Mouse (Mus musculus) intestine, embryonic 14.5 days (tissue): ENCODE data around the gene Itgal. TPM values are rescaled to one million over a fixed set of nuclear protein-coding genes. Genes with fewer than 3 reads are reported as not detected.

ENCODE experiments used
- ATAC-seq: fragments of 200-750 bp; cut with Nextera tagmentation; replicated peaks from 2 replicates; pipeline ENCODE4 v1.8.0; 2017; ENCODE audit warnings: low read depth, moderate number of reproducible peaks, moderate TSS enrichment, moderate library complexity; ENCODE audit not compliant: low FRiP score, low TSS enrichment
- DNase-seq: peaks from one replicate; pipeline ENCODE4 v3.0.0-alpha.2; 2018; ENCODE audit warnings: low spot score
- H3K27ac ChIP-seq: fragments of 300-500 bp; sonication (generic); 2 replicates; pipeline ENCODE4 v1.5.1; 2014; ENCODE audit warnings: low read depth, mild to moderate bottlenecking, control low read depth
- H3K27me3 ChIP-seq: fragments of 300-500 bp; sonication (generic); replicated peaks from 2 replicates; pipeline ENCODE4 v1.6.1; 2014; ENCODE audit warnings: low read length, control low read depth; ENCODE audit not compliant: control insufficient read depth, insufficient read depth
- H3K36me3 ChIP-seq: fragments of 300-500 bp; sonication (generic); 2 replicates; pipeline ENCODE4 v1.6.1; 2014; ENCODE audit warnings: low read length, control low read depth; ENCODE audit not compliant: control insufficient read depth, insufficient read depth
- H3K4me1 ChIP-seq: fragments of 300-500 bp; sonication (generic); replicated peaks from 2 replicates; pipeline ENCODE4 v1.6.1; 2014; ENCODE audit warnings: low read length, control low read depth, mixed read lengths; ENCODE audit not compliant: control insufficient read depth, insufficient read depth
- H3K4me2 ChIP-seq: fragments of 300-500 bp; sonication (generic); 2 replicates; pipeline ENCODE4 v1.6.1; 2014; ENCODE audit warnings: low read length
- H3K4me3 ChIP-seq: fragments of 300-500 bp; sonication (generic); 2 replicates; pipeline ENCODE4 v1.5.1; 2014; ENCODE audit warnings: low read depth, low read length, control low read depth, mixed read lengths
- H3K9ac ChIP-seq: fragments of 300-500 bp; sonication (generic); 2 replicates; pipeline ENCODE4 v1.6.1; 2014; ENCODE audit warnings: mild to moderate bottlenecking, low read length
- H3K9me3 ChIP-seq: fragments of 300-500 bp; sonication (generic); 2 replicates; pipeline ENCODE4 v1.6.1; 2016; ENCODE audit warnings: low read length, control low read depth; ENCODE audit not compliant: control insufficient read depth
- WGBS: fragments of 180-500 bp; shearing (Covaris S2); extraction: QIAGEN DNeasy Blood & Tissue Kit; methylation state at CpG from one replicate; pipeline ENCODE4 v1.1.7; 2014; 5-methylcytosine and 5-hydroxymethylcytosine counted together
- polyA plus RNA-seq: library from polyadenylated mRNA; unstranded; fragments of >200 nt; fragmentation: Nextera tagmentation; extraction: Ambion mirVana; gene quantifications from 2 replicates; pipeline ENCODE4 v1.2.1, GENCODE M21; 2014

Gene Itgal
- polyA plus RNA-seq, 1 experiment from 2014 or later, result 2.1 TPM

GRCm38 (mm10) chr7:127313912-127314311, 17.9 kb downstream of the Itgal start:
- no peaks in the 10 kb centered on the region for H3K4me1 ChIP-seq
- no peak overlapping the region for H3K4me2 ChIP-seq
- H3K9me3 ChIP-seq, result no peaks in the 10 kb centered on the region
- WGBS, result 47% methylated on average over 8 of the region's 8 CpGs
- H3K27ac ChIP-seq, result no peak overlapping the region
- no peaks in the 10 kb centered on the region for H3K36me3 ChIP-seq
- ATAC-seq (no peak), DNase-seq (no peak)
- H3K4me3 ChIP-seq, result no peak overlapping the region
- H3K9ac ChIP-seq, result no peak overlapping the region
- H3K27me3 ChIP-seq, result no peaks in the 10 kb centered on the region

- 71% methylated on average over 4 of the region's 4 CpGs for WGBS
- Histone ChIP-seq H3K9me3 (no peaks in the 10 kb centered on the region), H3K27me3 (no peaks in the 10 kb centered on the region), H3K36me3 (no peaks in the 10 kb centered on the region), H3K27ac (no peak overlapping the region), H3K4me3 (no peak overlapping the region), H3K9ac (no peak overlapping the region), H3K4me1 (no peaks in the 10 kb centered on the region), H3K4me2 (no peak overlapping the region)
- ATAC-seq, result no peak
- DNase-seq, result no peak
Measured at GRCm38 (mm10) chr7:127321106-127321505, 25.0 kb downstream of the Itgal start.

GRCm38 (mm10) chr7:127322085-127322484, 26.0 kb downstream of the Itgal start:
- DNase-seq (no peak), ATAC-seq (no peak)
- Histone ChIP-seq H3K27me3 (no peaks in the 10 kb centered on the region), H3K4me1 (no peaks in the 10 kb centered on the region), H3K9ac (no peak overlapping the region), H3K4me2 (no peak overlapping the region), H3K27ac (no peak overlapping the region), H3K9me3 (no peaks in the 10 kb centered on the region), H3K36me3 (no peaks in the 10 kb centered on the region), H3K4me3 (no peak overlapping the region)
- WGBS, result 30% methylated on average over 5 of the region's 5 CpGs

- H3K27ac ChIP-seq, result no peak overlapping the region
- no peak overlapping the region for H3K4me2 ChIP-seq
- H3K27me3 ChIP-seq, result no peaks in the 10 kb centered on the region
- H3K4me3 ChIP-seq, result no peak overlapping the region
- H3K9me3 ChIP-seq, result no peaks in the 10 kb centered on the region
- WGBS, result 86% methylated on average over 7 of the region's 7 CpGs
- ATAC-seq (no peak), DNase-seq (no peak)
- H3K9ac ChIP-seq, result no peak overlapping the region
- no peaks in the 10 kb centered on the region for H3K4me1 ChIP-seq
- H3K36me3 ChIP-seq, result no peaks in the 10 kb centered on the region
Measured at GRCm38 (mm10) chr7:127324944-127325343, 28.9 kb downstream of the Itgal start.

- no peak for ATAC-seq
- no peak overlapping the region for H3K4me2 ChIP-seq
- DNase-seq, result no peak
- no peak overlapping the region for H3K27ac ChIP-seq
- no peaks in the 10 kb centered on the region for H3K36me3 ChIP-seq
- H3K4me1 ChIP-seq, result no peaks in the 10 kb centered on the region
- H3K9ac ChIP-seq, result no peak overlapping the region
- H3K9me3 ChIP-seq, result no peaks in the 10 kb centered on the region
- no peak overlapping the region for H3K4me3 ChIP-seq
- H3K27me3 ChIP-seq, result no peaks in the 10 kb centered on the region
- WGBS, result 86% methylated on average over 8 of the region's 8 CpGs
Measured at GRCm38 (mm10) chr7:127325550-127325949, 29.5 kb downstream of the Itgal start.

GRCm38 (mm10) chr7:127326685-127327084, 30.6 kb downstream of the Itgal start:
- no peaks in the 10 kb centered on the region for H3K36me3 ChIP-seq
- WGBS, result 33% methylated on average over 1 of the region's 2 CpGs

GRCm38 (mm10) chr7:127333240-127333639, 37.2 kb downstream of the Itgal start:
- no peak overlapping the region for H3K4me2 ChIP-seq
- 81% methylated on average over 6 of the region's 6 CpGs for WGBS
- no peaks in the 10 kb centered on the region for H3K36me3 ChIP-seq

More at GRCm38 (mm10) chr7:127326685-127327084, 30.6 kb downstream of the Itgal start:
- Histone ChIP-seq H3K4me1 (no peaks in the 10 kb centered on the region), H3K27me3 (no peaks in the 10 kb centered on the region), H3K27ac (no peak overlapping the region), H3K9ac (no peak overlapping the region), H3K9me3 (no peaks in the 10 kb centered on the region), H3K4me2 (no peak overlapping the region), H3K4me3 (no peak overlapping the region)
- DNase-seq (no peak), ATAC-seq (no peak)

GRCm38 (mm10) chr7:127335604-127336003, 39.5 kb downstream of the Itgal start:
- Histone ChIP-seq H3K4me1 (no peaks in the 10 kb centered on the region), H3K4me2 (no peak overlapping the region), H3K9me3 (no peaks in the 10 kb centered on the region), H3K4me3 (no peak overlapping the region), H3K9ac (no peak overlapping the region), H3K27ac (no peak overlapping the region), H3K27me3 (no peaks in the 10 kb centered on the region), H3K36me3 (no peaks in the 10 kb centered on the region)
- ATAC-seq (no peak), DNase-seq (no peak)
- WGBS, result 80% methylated on average over 4 of the region's 4 CpGs

More at GRCm38 (mm10) chr7:127333240-127333639, 37.2 kb downstream of the Itgal start:
- H3K27me3 ChIP-seq, result no peaks in the 10 kb centered on the region
- H3K9ac ChIP-seq, result no peak overlapping the region
- DNase-seq (no peak), ATAC-seq (no peak)
- H3K9me3 ChIP-seq, result no peaks in the 10 kb centered on the region
- no peaks in the 10 kb centered on the region for H3K4me1 ChIP-seq
- no peak overlapping the region for H3K4me3 ChIP-seq
- no peak overlapping the region for H3K27ac ChIP-seq

GRCm38 (mm10) chr7:127337636-127338035, 41.6 kb downstream of the Itgal start:
- Histone ChIP-seq H3K9me3 (no peaks in the 10 kb centered on the region), H3K4me1 (no peaks in the 10 kb centered on the region), H3K4me2 (no peak overlapping the region), H3K36me3 (peaks cover 10% of the 10 kb centered on the region), H3K9ac (no peak overlapping the region), H3K4me3 (no peak overlapping the region), H3K27me3 (no peaks in the 10 kb centered on the region), H3K27ac (no peak overlapping the region)
- no peak for DNase-seq
- WGBS, result 63% methylated on average over 4 of the region's 4 CpGs
- ATAC-seq, result no peak
